8 mouse cellular contexts compared by ENCODE assay signal in genomic region chr9:73045204-73045603, GRCm38 (mm10). TPM values are rescaled to one million over a fixed set of nuclear protein-coding genes. Genes with fewer than 3 reads are reported as not detected.
DNase-seq lines count a peak whose midpoint lies in the region; ATAC-seq and TF ChIP-seq lines count a peak whose summit lies in the region.

No protein-coding gene starts in this region.

- H3K27ac ChIP-seq in testis, adult 2 months (ENCODE audit: control insufficient read depth, insufficient read depth, low read depth, low read length): no peak overlapping the region
- no peak overlapping the region for H3K27ac ChIP-seq in embryonic facial prominence, embryonic 12.5 days
- no peak overlapping the region for H3K27ac ChIP-seq in intestine, postnatal 0 days (ENCODE audit: low read depth, low read length)
- H3K27ac ChIP-seq in midbrain, embryonic 15.5 days: no peak overlapping the region

- H3K27me3 ChIP-seq in testis, adult 2 months (ENCODE audit: control insufficient read depth, insufficient read depth, low read length): no peaks in the 10 kb centered on the region
- H3K27me3 ChIP-seq in embryonic facial prominence, embryonic 12.5 days: no peaks in the 10 kb centered on the region
- H3K27me3 ChIP-seq in intestine, postnatal 0 days (replicated peaks; ENCODE audit: control insufficient read depth, insufficient read depth, low read length): no peaks in the 10 kb centered on the region
- no peaks in the 10 kb centered on the region for H3K27me3 ChIP-seq in midbrain, embryonic 15.5 days (replicated peaks)

- H3K4me3 ChIP-seq in testis, adult 2 months (ENCODE audit: control insufficient read depth, low read depth, low read length): peak overlapping the region; percentile 19
- H3K4me3 ChIP-seq in embryonic facial prominence, embryonic 12.5 days: peak overlapping the region; percentile 49
- peak overlapping the region; percentile 34 for H3K4me3 ChIP-seq in intestine, postnatal 0 days (ENCODE audit: low read depth, low read length)
- H3K4me3 ChIP-seq in midbrain, embryonic 15.5 days: peak overlapping the region; percentile 51

- peaks cover 7% of the 10 kb centered on the region; the same call in 1 of the 2 replicates for H3K4me1 ChIP-seq in testis, adult 2 months (ENCODE audit: control insufficient read depth, insufficient read depth, low read length)
- H3K4me1 ChIP-seq in embryonic facial prominence, embryonic 12.5 days: peaks cover 23% of the 10 kb centered on the region
- H3K4me1 ChIP-seq in intestine, postnatal 0 days (replicated peaks; ENCODE audit: control insufficient read depth, insufficient read depth, low read length): no peaks in the 10 kb centered on the region
- H3K4me1 ChIP-seq in midbrain, embryonic 15.5 days: peaks cover 30% of the 10 kb centered on the region

- H3K4me2 ChIP-seq in embryonic facial prominence, embryonic 12.5 days (replicated peaks): peak overlapping the region; percentile 95
- peak overlapping the region; percentile 85 for H3K4me2 ChIP-seq in intestine, postnatal 0 days (replicated peaks; ENCODE audit: low read depth)
- H3K4me2 ChIP-seq in midbrain, embryonic 15.5 days: peak overlapping the region; percentile 94

- no peak for ATAC-seq in embryonic facial prominence, embryonic 12.5 days (ENCODE audit: insufficient number of reproducible peaks, insufficient read depth, low FRiP score, low TSS enrichment)
- no peak for ATAC-seq in intestine, postnatal 0 days
- no peak for ATAC-seq in midbrain, embryonic 15.5 days (replicated peaks)

- no peak for TF ChIP-seq CTCF in testis, adult 2 months (IDR thresholded peaks at IDR 0.05; ENCODE audit: control insufficient read depth, insufficient read depth, insufficient replicate concordance, low read depth, low read length)
- no peak for TF ChIP-seq CTCF in intestine, postnatal 0 days (IDR thresholded peaks at IDR 0.05; ENCODE audit: low read depth)

- no peak for TF ChIP-seq POLR2A in testis, adult 2 months (IDR thresholded peaks at IDR 0.05; ENCODE audit: control insufficient read depth, low read depth, low read length)

- no peak for DNase-seq in testis, postnatal 10 days (ENCODE audit: low spot score)
- DNase-seq in gastrocnemius, postnatal 10 days: no peak
- DNase-seq in urinary bladder, postnatal 4 days (ENCODE audit: low spot score in 2 of 2): no peak
- no peak for DNase-seq in adrenal gland, postnatal 25 days

- 8% methylated on average over 7 of the region's 7 CpGs for WGBS in embryonic facial prominence, embryonic 12.5 days
- WGBS in intestine, postnatal 0 days: 15% methylated on average over 7 of the region's 7 CpGs
- 8% methylated on average over 7 of the region's 7 CpGs for WGBS in midbrain, embryonic 15.5 days

- H3K36me3 ChIP-seq in testis, adult 2 months (ENCODE audit: control insufficient read depth, insufficient read depth, low read length): no peaks in the 10 kb centered on the region
- no peaks in the 10 kb centered on the region for H3K36me3 ChIP-seq in embryonic facial prominence, embryonic 12.5 days
- H3K36me3 ChIP-seq in intestine, postnatal 0 days (ENCODE audit: control insufficient read depth, insufficient read depth): no peaks in the 10 kb centered on the region
- no peaks in the 10 kb centered on the region for H3K36me3 ChIP-seq in midbrain, embryonic 15.5 days (replicated peaks)

- no peaks in the 10 kb centered on the region for H3K9me3 ChIP-seq in embryonic facial prominence, embryonic 12.5 days
- no peaks in the 10 kb centered on the region for H3K9me3 ChIP-seq in intestine, postnatal 0 days (ENCODE audit: control insufficient read depth)
- no peaks in the 10 kb centered on the region for H3K9me3 ChIP-seq in midbrain, embryonic 15.5 days

- peak overlapping the region; percentile 60; the same call in 1 of the 2 replicates for H3K9ac ChIP-seq in embryonic facial prominence, embryonic 12.5 days
- H3K9ac ChIP-seq in intestine, postnatal 0 days (ENCODE audit: low read depth, low read length): peak overlapping the region; percentile 4; the same call in 1 of the 2 replicates
- H3K9ac ChIP-seq in midbrain, embryonic 15.5 days: peak overlapping the region; percentile 63

RNA-seq across cellular contexts. Expression of gene Rab27a, which starts 0.6 kb away (rescaled TPM):
- 13.1 and 14.8 TPM in 2 replicates for polyA plus RNA-seq in testis, adult 2 months (2012; rRNA removed)
- polyA plus RNA-seq in embryonic facial prominence, embryonic 12.5 days (2016; fragmentation: Nextera tagmentation; extraction: Ambion mirVana): 6.8 and 8.9 TPM in 2 replicates
- polyA plus RNA-seq in intestine, postnatal 0 days (2015; fragmentation: Nextera tagmentation; extraction: Ambion mirVana): 5.7 and 5.8 TPM in 2 replicates
- 3.1 and 3.7 TPM in 2 replicates for polyA plus RNA-seq in midbrain, embryonic 15.5 days (2015; fragmentation: Nextera tagmentation; extraction: Ambion mirVana)
- total RNA-seq in gastrocnemius, postnatal 10 days (2021): 1 to 10 TPM; 2.1 to 2.9 TPM
- total RNA-seq in adrenal gland, postnatal 25 days (2021): 28.5 and 47.1 TPM in 2 replicates

RNA-seq across cellular contexts. Expression of gene Pigb, which starts 5.0 kb away (rescaled TPM):
- polyA plus RNA-seq in testis, adult 2 months (2012; rRNA removed): 4.9 and 5.1 TPM in 2 replicates
- polyA plus RNA-seq in embryonic facial prominence, embryonic 12.5 days (2016; fragmentation: Nextera tagmentation; extraction: Ambion mirVana): 13.5 and 14.7 TPM in 2 replicates
- polyA plus RNA-seq in intestine, postnatal 0 days (2015; fragmentation: Nextera tagmentation; extraction: Ambion mirVana): 4.7 and 5.9 TPM in 2 replicates
- polyA plus RNA-seq in midbrain, embryonic 15.5 days (2015; fragmentation: Nextera tagmentation; extraction: Ambion mirVana): 15.1 and 17.2 TPM in 2 replicates
- total RNA-seq in gastrocnemius, postnatal 10 days (2021): 1 to 10 TPM; 4.4 to 5.3 TPM
- total RNA-seq in adrenal gland, postnatal 25 days (2021): 11.9 and 20.4 TPM in 2 replicates

RNA-seq across cellular contexts. Expression of gene Khdc3, which starts 56.4 kb away (rescaled TPM):
- polyA plus RNA-seq in testis, adult 2 months (2012; rRNA removed): 0.16 and 0.23 TPM in 2 replicates
- 0.20 TPM in 1 of 2 replicates, not detected in the other for polyA plus RNA-seq in embryonic facial prominence, embryonic 12.5 days (2016; fragmentation: Nextera tagmentation; extraction: Ambion mirVana)
- polyA plus RNA-seq in intestine, postnatal 0 days (2015; fragmentation: Nextera tagmentation; extraction: Ambion mirVana): 0.16 TPM in 1 of 2 replicates, not detected in the other
- polyA plus RNA-seq in midbrain, embryonic 15.5 days (2015; fragmentation: Nextera tagmentation; extraction: Ambion mirVana): 0.22 and 0.28 TPM in 2 replicates
- total RNA-seq in gastrocnemius, postnatal 10 days (2021): not detected
- total RNA-seq in adrenal gland, postnatal 25 days (2021): 1.00 and 2.0 TPM in 2 replicates

RNA-seq across cellular contexts. Expression of gene Gm20509, which starts 57.1 kb away (rescaled TPM):
- polyA plus RNA-seq in testis, adult 2 months (2012; rRNA removed): 0.12 TPM in 1 of 2 replicates, not detected in the other
- polyA plus RNA-seq in embryonic facial prominence, embryonic 12.5 days (2016; fragmentation: Nextera tagmentation; extraction: Ambion mirVana): not detected in 2 replicates
- not detected in 2 replicates for polyA plus RNA-seq in intestine, postnatal 0 days (2015; fragmentation: Nextera tagmentation; extraction: Ambion mirVana)
- polyA plus RNA-seq in midbrain, embryonic 15.5 days (2015; fragmentation: Nextera tagmentation; extraction: Ambion mirVana): not detected in 2 replicates
- not detected for total RNA-seq in gastrocnemius, postnatal 10 days (2021)
- total RNA-seq in adrenal gland, postnatal 25 days (2021): 0.49 TPM in 1 of 2 replicates, not detected in the other

RNA-seq across cellular contexts. Expression of gene Ccpg1, which starts 60.0 kb away (rescaled TPM):
- 30.0 and 38.9 TPM in 2 replicates for polyA plus RNA-seq in testis, adult 2 months (2012; rRNA removed)
- 22.3 and 24.9 TPM in 2 replicates for polyA plus RNA-seq in embryonic facial prominence, embryonic 12.5 days (2016; fragmentation: Nextera tagmentation; extraction: Ambion mirVana)
- polyA plus RNA-seq in intestine, postnatal 0 days (2015; fragmentation: Nextera tagmentation; extraction: Ambion mirVana): 16.2 and 17.4 TPM in 2 replicates
- 46.2 and 46.9 TPM in 2 replicates for polyA plus RNA-seq in midbrain, embryonic 15.5 days (2015; fragmentation: Nextera tagmentation; extraction: Ambion mirVana)
- total RNA-seq in gastrocnemius, postnatal 10 days (2021): 10 to 100 TPM; 30.0 to 36.4 TPM
- 145 and 166 TPM in 2 replicates for total RNA-seq in adrenal gland, postnatal 25 days (2021)

Comparison
In these comparisons a context has a peak if more than half of its experiments do, and no peak if none do; other contexts are left out.
1. H3K9ac ChIP-seq: peak in every context shown above with its lines; median percentile 63 in midbrain, embryonic 15.5 days; 60 in embryonic facial prominence, embryonic 12.5 days; 4 in intestine, postnatal 0 days.